Mouse (Mus musculus) hindbrain, embryonic 14.5 days (tissue): ENCODE measurements around the gene Fgfr2. TPM values are rescaled to one million over a fixed set of nuclear protein-coding genes. Genes with fewer than 3 reads are reported as not detected.

Source experiments
- ATAC-seq: fragments of 200-750 bp; cut with Nextera tagmentation; 2 replicates; pipeline ENCODE4 v1.8.0; 2017; ENCODE audit warnings: moderate number of reproducible peaks, mild to moderate bottlenecking, moderate TSS enrichment, moderate library complexity; ENCODE audit not compliant: low FRiP score
- DNase-seq: peaks from one replicate; pipeline ENCODE4 v3.0.0-alpha.2; 2015; ENCODE audit warnings: low spot score
- H3K27ac ChIP-seq: fragments of 300-500 bp; sonication (generic); 2 replicates; pipeline ENCODE4 v1.5.1; 2014; ENCODE audit warnings: mild to moderate bottlenecking, moderate library complexity
- H3K27me3 ChIP-seq: fragments of 300-500 bp; sonication (generic); 2 replicates; pipeline ENCODE4 v1.6.1; 2014; ENCODE audit warnings: mild to moderate bottlenecking, low read length, mixed read lengths; ENCODE audit not compliant: control insufficient read depth, insufficient read depth
- H3K36me3 ChIP-seq: fragments of 300-500 bp; sonication (generic); replicated peaks from 2 replicates; pipeline ENCODE4 v1.6.1; 2014; ENCODE audit not compliant: control insufficient read depth, insufficient read depth
- H3K4me1 ChIP-seq: fragments of 300-500 bp; sonication (generic); replicated peaks from 2 replicates; pipeline ENCODE4 v1.6.1; 2014; ENCODE audit warnings: antibody characterized with exemption, low read length, mixed read lengths; ENCODE audit not compliant: control insufficient read depth, insufficient read depth
- H3K4me2 ChIP-seq: fragments of 300-500 bp; sonication (generic); replicated peaks from 2 replicates; pipeline ENCODE4 v1.6.1; 2014; ENCODE audit warnings: mild to moderate bottlenecking, moderate library complexity
- H3K4me3 ChIP-seq: fragments of 300-500 bp; sonication (generic); replicated peaks from 2 replicates; pipeline ENCODE4 v1.5.1; 2014; ENCODE audit warnings: mild to moderate bottlenecking, low read length
- H3K9ac ChIP-seq: fragments of 300-500 bp; sonication (generic); 2 replicates; pipeline ENCODE4 v1.6.1; 2014
- H3K9me3 ChIP-seq: fragments of 300-500 bp; sonication (generic); 2 replicates; pipeline ENCODE4 v1.6.1; 2016; ENCODE audit warnings: low read length; ENCODE audit not compliant: control insufficient read depth
- WGBS: fragments of 180-500 bp; shearing (Covaris S2); extraction: QIAGEN DNeasy Blood & Tissue Kit; methylation state at CpG from one replicate; pipeline ENCODE4 v1.1.7; 2014; 5-methylcytosine and 5-hydroxymethylcytosine counted together
- polyA plus RNA-seq: library from polyadenylated mRNA; unstranded; fragments of >200 nt; fragmentation: Nextera tagmentation; extraction: Ambion mirVana; gene quantifications from 2 replicates; pipeline ENCODE4 v1.2.1, GENCODE M21; 2014

Gene Fgfr2
- polyA plus RNA-seq, 1 experiment from 2014 or later = 43.5 TPM

DNA sequence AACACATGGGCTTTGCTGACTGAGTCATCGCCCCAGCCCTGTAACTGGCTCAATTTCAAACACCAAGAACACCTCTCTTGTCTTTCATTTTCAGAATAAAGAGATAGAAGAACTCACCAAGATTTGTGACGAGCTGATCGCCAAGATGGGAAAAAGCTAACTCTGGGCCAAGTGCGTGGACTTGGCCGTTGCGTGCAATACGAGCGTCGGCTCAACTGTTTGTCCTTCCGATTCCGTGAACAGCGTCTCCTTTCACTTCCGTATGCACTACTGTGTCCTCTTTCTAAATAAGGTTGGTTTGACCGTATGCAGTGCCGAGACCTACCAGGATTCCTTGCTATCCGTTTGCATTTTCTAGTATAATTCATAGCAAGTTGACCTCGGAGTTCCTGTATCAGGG, 2359.0 kb downstream of the Fgfr2 start:
- Histone ChIP-seq H3K4me1 (no peaks in the 10 kb centered on the region), H3K4me2 (no peak overlapping the region), H3K36me3 (peaks cover 50% of the 10 kb centered on the region), H3K9ac (no peak overlapping the region), H3K27me3 (no peaks in the 10 kb centered on the region), H3K4me3 (no peak overlapping the region), H3K27ac (no peak overlapping the region), H3K9me3 (no peaks in the 10 kb centered on the region)
- WGBS = 95% methylated on average over 17 of the region's 17 CpGs
- ATAC-seq = no peak
- no peak for DNase-seq

GRCm38 (mm10) chr7:130762071-130762897, 2360.9 kb downstream of the Fgfr2 start:
- Histone ChIP-seq H3K36me3 (peaks cover 64% of the 10 kb centered on the region), H3K27ac (no peak overlapping the region; the same call in 1 of the 2 replicates), H3K27me3 (no peaks in the 10 kb centered on the region), H3K9ac (no peak overlapping the region), H3K9me3 (no peaks in the 10 kb centered on the region), H3K4me3 (no peak overlapping the region), H3K4me1 (no peaks in the 10 kb centered on the region), H3K4me2 (no peak overlapping the region)
- 36% methylated on average over 17 of the region's 17 CpGs for WGBS
- peak; percentile 92 for DNase-seq
- peak; percentile 71 for ATAC-seq

DNA sequence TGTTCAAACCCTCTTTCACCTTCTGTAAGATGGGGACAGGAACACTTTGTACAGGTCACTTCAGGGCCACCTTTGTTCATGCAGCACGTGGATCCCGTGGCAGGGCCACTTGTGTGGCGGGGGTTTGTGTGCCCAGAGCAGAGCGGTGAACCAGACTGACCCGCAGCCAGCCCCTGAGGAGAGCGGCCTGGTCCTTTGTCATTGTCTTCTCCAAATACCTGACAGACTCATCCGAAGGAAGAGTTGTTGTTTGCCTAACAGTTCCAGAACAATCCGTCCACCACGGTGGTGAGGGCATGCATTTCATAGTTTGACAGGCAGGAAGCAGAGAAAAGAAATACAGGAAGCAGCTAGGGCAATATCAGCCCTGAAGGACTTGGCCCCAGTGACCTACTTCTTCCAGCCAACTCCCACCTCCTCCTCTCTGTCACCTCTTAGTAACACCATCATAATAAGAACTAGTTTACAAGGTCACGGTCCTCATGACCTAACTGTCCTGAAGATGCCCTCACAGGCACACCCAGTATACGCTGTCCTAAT, 2365.8 kb downstream of the Fgfr2 start:
- Histone ChIP-seq H3K4me3 (no peak overlapping the region), H3K9me3 (no peaks in the 10 kb centered on the region), H3K4me2 (no peak overlapping the region), H3K27me3 (no peaks in the 10 kb centered on the region), H3K4me1 (no peaks in the 10 kb centered on the region; the same call in 1 of the 2 replicates), H3K36me3 (peaks cover 69% of the 10 kb centered on the region), H3K27ac (no peak overlapping the region), H3K9ac (no peak overlapping the region)
- DNase-seq = no peak
- WGBS = 84% methylated on average over 11 of the region's 11 CpGs
- ATAC-seq = no peak

DNA sequence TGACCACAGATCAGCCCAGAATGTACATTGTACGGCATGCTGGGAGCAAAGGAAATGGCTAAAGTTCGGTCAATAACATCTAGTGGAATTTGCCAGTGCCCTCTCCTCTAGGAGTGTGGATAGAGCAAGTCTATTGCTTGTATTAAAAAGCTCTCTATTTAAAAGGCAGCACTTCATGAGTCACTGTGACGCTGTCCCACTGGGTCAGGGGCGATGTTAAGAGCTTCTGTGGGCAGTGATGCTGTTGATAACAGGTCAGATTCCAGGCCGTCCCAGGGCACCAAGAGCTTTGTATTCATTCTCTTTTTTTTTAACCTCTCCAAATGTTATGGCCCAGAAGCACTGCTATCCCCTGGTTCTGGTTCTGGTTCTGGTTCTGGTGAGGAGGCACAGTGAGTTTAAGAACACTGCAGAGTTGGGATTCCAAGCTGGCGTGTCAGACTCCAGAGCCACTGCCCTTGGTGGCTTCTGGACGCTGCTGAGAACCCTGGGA, 2366.8 kb downstream of the Fgfr2 start:
- peaks cover 3% of the 10 kb centered on the region for H3K4me1 ChIP-seq
- no peak overlapping the region for H3K4me2 ChIP-seq
- no peak overlapping the region for H3K27ac ChIP-seq
- 77% methylated on average over 7 of the region's 7 CpGs for WGBS
- peaks cover 72% of the 10 kb centered on the region for H3K36me3 ChIP-seq
- DNase-seq = no peak
- no peaks in the 10 kb centered on the region for H3K9me3 ChIP-seq
- H3K9ac ChIP-seq = no peak overlapping the region
- H3K4me3 ChIP-seq = no peak overlapping the region
- H3K27me3 ChIP-seq = no peaks in the 10 kb centered on the region
- no peak for ATAC-seq

DNA sequence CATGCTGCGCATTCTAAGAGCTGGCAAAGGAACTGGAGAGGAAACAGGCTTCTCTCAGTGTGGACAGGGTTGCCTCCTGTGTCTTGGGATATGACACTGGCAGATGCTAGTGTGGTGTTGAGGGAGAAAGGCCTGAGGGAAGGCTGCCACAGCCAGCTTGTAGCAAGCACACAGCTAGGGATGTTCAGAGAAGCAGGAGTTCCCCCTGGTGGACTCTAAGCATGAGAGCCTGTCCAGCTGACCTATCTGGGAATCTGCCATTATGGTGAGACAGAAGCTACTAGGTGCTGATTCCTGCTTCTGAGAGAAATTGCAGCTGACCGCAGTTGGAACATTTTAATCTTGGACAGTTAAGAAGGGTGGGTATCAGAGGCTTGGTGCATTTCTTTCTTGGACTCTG, 2368.4 kb downstream of the Fgfr2 start:
- H3K4me2 ChIP-seq = no peak overlapping the region
- H3K9ac ChIP-seq = no peak overlapping the region
- no peak overlapping the region for H3K4me3 ChIP-seq
- H3K9me3 ChIP-seq = no peaks in the 10 kb centered on the region
- peaks cover 56% of the 10 kb centered on the region for H3K36me3 ChIP-seq
- no peak overlapping the region for H3K27ac ChIP-seq
- ATAC-seq (no peak), DNase-seq (peak; percentile 40)
- no peaks in the 10 kb centered on the region for H3K27me3 ChIP-seq
- 89% methylated on average over 2 of the region's 2 CpGs for WGBS
- H3K4me1 ChIP-seq = peaks cover 19% of the 10 kb centered on the region

DNA sequence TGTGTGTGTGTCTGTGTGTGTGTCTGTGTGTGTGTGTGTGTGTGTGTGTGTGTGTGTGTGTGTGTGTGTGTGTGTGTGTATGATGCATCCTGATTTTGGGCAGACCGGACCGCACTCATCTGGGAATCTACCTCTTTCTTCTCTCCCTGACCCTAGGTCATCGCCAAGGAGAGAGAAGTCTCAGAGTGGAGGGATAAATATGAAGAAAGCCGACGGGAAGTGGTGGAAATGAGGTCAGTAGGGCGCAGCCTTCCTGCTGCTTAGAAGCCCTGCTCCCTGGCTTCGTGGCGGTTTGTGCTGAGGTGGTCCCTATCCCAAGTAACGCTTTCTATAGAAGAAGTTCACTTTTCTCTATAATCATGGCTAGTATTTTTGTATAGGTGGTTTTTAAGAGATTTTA, 2371.5 kb downstream of the Fgfr2 start:
- 39% methylated on average over 9 of the region's 9 CpGs for WGBS
- peaks cover 21% of the 10 kb centered on the region for H3K4me1 ChIP-seq
- no peak overlapping the region for H3K4me2 ChIP-seq
- no peaks in the 10 kb centered on the region for H3K27me3 ChIP-seq
- H3K27ac ChIP-seq = peak overlapping the region; percentile 86; the same call in 1 of the 2 replicates
- H3K4me3 ChIP-seq = no peak overlapping the region
- peaks cover 54% of the 10 kb centered on the region for H3K36me3 ChIP-seq
- no peak for ATAC-seq
- no peak for DNase-seq
- H3K9ac ChIP-seq = no peak overlapping the region
- no peaks in the 10 kb centered on the region for H3K9me3 ChIP-seq

- ATAC-seq (peak; percentile 86), DNase-seq (peak; percentile 56)
- no peaks in the 10 kb centered on the region for H3K27me3 ChIP-seq
- H3K36me3 ChIP-seq = peaks cover 57% of the 10 kb centered on the region
- peak overlapping the region; percentile 86 for H3K27ac ChIP-seq
- WGBS = 14% methylated on average over 17 of the region's 17 CpGs
- peak overlapping the region; percentile 18; the same call in 1 of the 2 replicates for H3K9ac ChIP-seq
- H3K4me3 ChIP-seq = no peak overlapping the region
- no peaks in the 10 kb centered on the region for H3K9me3 ChIP-seq
- peaks cover 21% of the 10 kb centered on the region for H3K4me1 ChIP-seq
- no peak overlapping the region for H3K4me2 ChIP-seq
Measured at GRCm38 (mm10) chr7:130750752-130751490, 2372.2 kb downstream of the Fgfr2 start.

- DNase-seq = no peak
- peaks cover 70% of the 10 kb centered on the region for H3K36me3 ChIP-seq
- H3K27me3 ChIP-seq = no peaks in the 10 kb centered on the region
- no peak overlapping the region for H3K4me3 ChIP-seq
- H3K4me2 ChIP-seq = no peak overlapping the region
- H3K9ac ChIP-seq = no peak overlapping the region
- H3K9me3 ChIP-seq = no peaks in the 10 kb centered on the region
- peak overlapping the region; percentile 86; the same call in 1 of the 2 replicates for H3K27ac ChIP-seq
- 91% methylated on average over 4 of the region's 4 CpGs for WGBS
- no peak for ATAC-seq
- H3K4me1 ChIP-seq = peaks cover 21% of the 10 kb centered on the region
Measured at GRCm38 (mm10) chr7:130749165-130749564, 2374.0 kb downstream of the Fgfr2 start.
